Mouse (Mus musculus) cerebellum, adult 11-12 months (tissue): ENCODE results near the gene Edn2.

Experiments
- DNase-seq: peaks from one replicate; pipeline ENCODE4 v3.0.0; 2022

The Edn2 gene

GRCm38 (mm10) chr4:120161166-120161949, at the start of gene Edn2:
Gene Edn2 (plus strand): TSS chr4:120161206.
- DNase-seq = no peak

GRCm38 (mm10) chr4:120115516-120115915, 45.5 kb upstream of the Edn2 start:
- DNase-seq = no peak

- no peak for DNase-seq
These were observed 44.7 kb upstream of the Edn2 start for GRCm38 (mm10) chr4:120116312-120116711.

- DNase-seq = peak; percentile 73
These were observed 40.7 kb upstream of the Edn2 start for GRCm38 (mm10) chr4:120120276-120120675.

GRCm38 (mm10) chr4:120124656-120125055, 36.4 kb upstream of the Edn2 start:
- no peak for DNase-seq

- no peak for DNase-seq
These were observed 35.0 kb upstream of the Edn2 start for GRCm38 (mm10) chr4:120126047-120126446.

GRCm38 (mm10) chr4:120127333-120127732, 33.7 kb upstream of the Edn2 start:
- DNase-seq = no peak

- no peak for DNase-seq
These were observed 33.0 kb upstream of the Edn2 start for GRCm38 (mm10) chr4:120128033-120128432.

- DNase-seq = peak; percentile 57
These were observed 31.6 kb upstream of the Edn2 start for GRCm38 (mm10) chr4:120129233-120129885.

- DNase-seq = no peak
These were observed 30.1 kb upstream of the Edn2 start for GRCm38 (mm10) chr4:120130926-120131325.

GRCm38 (mm10) chr4:120131441-120132220, 29.4 kb upstream of the Edn2 start:
- peak; percentile 67 for DNase-seq

GRCm38 (mm10) chr4:120134223-120134622, 26.8 kb upstream of the Edn2 start:
- no peak for DNase-seq

- no peak for DNase-seq
These were observed 19.2 kb upstream of the Edn2 start for GRCm38 (mm10) chr4:120141810-120142209.

GRCm38 (mm10) chr4:120142905-120143304, 18.1 kb upstream of the Edn2 start:
- no peak for DNase-seq

GRCm38 (mm10) chr4:120144343-120144742, 16.7 kb upstream of the Edn2 start:
- DNase-seq = peak; percentile 84

- no peak for DNase-seq
These were observed 15.1 kb upstream of the Edn2 start for GRCm38 (mm10) chr4:120145931-120146330.

- DNase-seq = no peak
These were observed 12.5 kb upstream of the Edn2 start for GRCm38 (mm10) chr4:120148291-120149141.

GRCm38 (mm10) chr4:120149142-120149524, 11.9 kb upstream of the Edn2 start:
- DNase-seq = no peak

- DNase-seq = no peak
These were observed 10.6 kb upstream of the Edn2 start for GRCm38 (mm10) chr4:120150345-120150920.

GRCm38 (mm10) chr4:120151906-120152305, 9.1 kb upstream of the Edn2 start:
- DNase-seq = no peak

GRCm38 (mm10) chr4:120152648-120153047, 8.4 kb upstream of the Edn2 start:
- DNase-seq = no peak

- no peak for DNase-seq
These were observed 7.3 kb upstream of the Edn2 start for GRCm38 (mm10) chr4:120153736-120154135.
